Mouse (Mus musculus): ENCODE measurements around the gene Adck1.

DNA sequence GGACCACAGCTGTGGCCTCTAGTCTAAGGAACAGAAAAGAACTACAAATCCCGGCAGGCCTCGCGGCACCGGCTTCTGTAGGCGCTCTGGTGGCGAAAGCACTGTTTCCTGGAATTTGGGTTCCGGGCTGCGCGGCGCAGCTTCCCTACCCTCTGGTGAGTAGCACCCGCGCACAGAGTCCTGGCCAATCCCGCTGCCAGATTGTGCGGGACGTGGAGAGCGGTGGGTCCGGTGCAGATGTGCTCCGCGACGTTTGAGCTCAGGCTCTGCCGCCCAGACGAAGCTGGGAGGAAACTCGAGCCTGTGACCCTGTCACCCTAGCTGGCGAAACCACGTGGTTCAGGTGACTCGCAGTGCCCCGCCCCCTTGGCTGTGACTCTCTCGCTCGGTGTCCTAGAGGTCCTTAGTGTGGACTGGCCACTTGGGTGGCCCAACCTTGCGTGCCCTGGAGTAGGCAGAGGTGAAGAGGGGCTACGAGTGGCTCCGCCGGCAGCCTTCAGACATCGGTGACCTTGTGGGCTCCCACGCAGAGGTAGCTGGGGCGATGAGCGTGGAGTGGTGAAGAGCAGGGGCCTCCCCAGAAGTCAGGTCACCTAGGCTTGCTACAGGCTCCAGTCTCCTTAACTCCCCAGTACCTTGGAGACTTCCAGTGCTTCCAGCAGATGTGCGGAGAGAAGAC, at the start of gene Adck1:
- no peak for TF ChIP-seq CTCF (conservative IDR thresholded peaks at IDR 0.05; ENCODE audit: insufficient read depth, insufficient read length, low read depth, low read length)
- TF ChIP-seq POLR2A (IDR thresholded peaks at IDR 0.05; ENCODE audit: low read depth, low read length) = peak; percentile 57

All from kidney, adult 2 months (tissue).